Mouse (Mus musculus) liver (tissue): Measurements from ENCODE around the gene Zbtb45.
A peak's percentile ranks its signal among the peaks of the same experiment; 100 is the strongest.

ENCODE experiments used
- DNase-seq: peaks from one replicate; pipeline ENCODE4 v3.0.0-alpha.2; 2020; ENCODE audit warnings: mixed read lengths

Zbtb45 gene

GRCm38 (mm10) chr7:13010005-13010908, at the start of gene Zbtb45:
TSS of gene Zbtb45 (minus strand) at chr7:13010034.
- DNase-seq: no peak

- no peak for DNase-seq
Observed at GRCm38 (mm10) chr7:13059536-13059935, 49.7 kb upstream of the Zbtb45 start.

GRCm38 (mm10) chr7:13056913-13057700, 47.3 kb upstream of the Zbtb45 start:
- DNase-seq: no peak

- peak; percentile 88 for DNase-seq
Observed at GRCm38 (mm10) chr7:13054287-13055010, 44.6 kb upstream of the Zbtb45 start, which contains the start of gene Mzf1. TSS of gene Mzf1 (minus strand) at chr7:13054764.

GRCm38 (mm10) chr7:13053961-13054286, 44.1 kb upstream of the Zbtb45 start:
- DNase-seq: no peak

GRCm38 (mm10) chr7:13053501-13053900, 43.7 kb upstream of the Zbtb45 start:
- DNase-seq: no peak

- no peak for DNase-seq
Observed at GRCm38 (mm10) chr7:13053001-13053400, 43.2 kb upstream of the Zbtb45 start.

GRCm38 (mm10) chr7:13046084-13046483, 36.2 kb upstream of the Zbtb45 start:
- DNase-seq: peak; percentile 60

- DNase-seq: no peak
Observed at GRCm38 (mm10) chr7:13044254-13044625, 34.4 kb upstream of the Zbtb45 start.

- DNase-seq: peak; percentile 18
Observed at GRCm38 (mm10) chr7:13043445-13044253, 33.8 kb upstream of the Zbtb45 start.

GRCm38 (mm10) chr7:13043120-13043444, 33.2 kb upstream of the Zbtb45 start:
- no peak for DNase-seq

GRCm38 (mm10) chr7:13042511-13042910, 32.7 kb upstream of the Zbtb45 start:
- DNase-seq: no peak

GRCm38 (mm10) chr7:13041256-13041655, 31.4 kb upstream of the Zbtb45 start:
- DNase-seq: no peak

GRCm38 (mm10) chr7:13039181-13039580, 29.3 kb upstream of the Zbtb45 start:
- no peak for DNase-seq

- DNase-seq: peak; percentile 11
Observed at GRCm38 (mm10) chr7:13038621-13039169, 28.9 kb upstream of the Zbtb45 start.

- peak; percentile 97 for DNase-seq
Observed at GRCm38 (mm10) chr7:13037901-13038555, 28.2 kb upstream of the Zbtb45 start, which contains the start of gene Ube2m. TSS of gene Ube2m (minus strand) at chr7:13038275.

GRCm38 (mm10) chr7:13037366-13037765, 27.5 kb upstream of the Zbtb45 start:
- DNase-seq: no peak

GRCm38 (mm10) chr7:13036806-13037205, 27.0 kb upstream of the Zbtb45 start:
- DNase-seq: no peak

GRCm38 (mm10) chr7:13035211-13035855, 25.5 kb upstream of the Zbtb45 start:
- no peak for DNase-seq

- peak; percentile 98 for DNase-seq
Observed at GRCm38 (mm10) chr7:13034148-13034977, 24.5 kb upstream of the Zbtb45 start, which contains the start of gene Chmp2a. TSS of gene Chmp2a (minus strand) at chr7:13034807.
